Mouse (Mus musculus) cerebellum, adult 2 months (tissue): ENCODE data around the gene AU015836.
A peak's percentile ranks its signal among the peaks of the same experiment; 100 is the strongest.

Source experiments
- CTCF ChIP-seq: fragments of 200-500 bp; IDR thresholded peaks from 2 replicates; pipeline ENCODE4 v1.5.1; 2011; ENCODE audit warnings: low read depth, mild to moderate bottlenecking, control low read depth, low read length, moderate library complexity, borderline replicate concordance; ENCODE audit not compliant: insufficient read depth
- POLR2A ChIP-seq: fragments of 200-500 bp; IDR thresholded peaks from 2 replicates; pipeline ENCODE4 v1.6.1; 2011; ENCODE audit warnings: low read length, control low read depth, borderline replicate concordance; ENCODE audit not compliant: insufficient read depth

- peak; percentile 20; the same call in 1 of the 2 replicates for TF ChIP-seq CTCF
- no peak for TF ChIP-seq POLR2A
Measured at GRCm38 (mm10) chrX:93956727-93957126, 11.7 kb upstream of the AU015836 start.
